Mouse (Mus musculus) E14TG2a.4 (cell line): ENCODE data around the gene Shroom3.

Experiments used
- H3K27me3 ChIP-seq: 2 replicates; pipeline ENCODE4 v1.6.1; 2014; ENCODE audit warnings: low read length, control low read depth; ENCODE audit not compliant: insufficient read depth
- H3K36me3 ChIP-seq: 2 replicates; pipeline ENCODE4 v1.6.1; 2014; ENCODE audit warnings: low read length, control low read depth; ENCODE audit not compliant: insufficient read depth
- H3K4me1 ChIP-seq: replicated peaks from 2 replicates; pipeline ENCODE4 v1.6.1; 2014; ENCODE audit warnings: low read depth, low read length, control low read depth
- H3K4me3 ChIP-seq: replicated peaks from 2 replicates; pipeline ENCODE4 v1.5.1; 2014; ENCODE audit warnings: mild to moderate bottlenecking, low read length
- H3K9me3 ChIP-seq: 2 replicates; pipeline ENCODE4 v1.6.1; 2014; ENCODE audit warnings: low read length, control low read depth
- CTCF ChIP-seq: conservative IDR thresholded peaks from 2 replicates; pipeline ENCODE4 v1.5.1; 2014; ENCODE audit warnings: low read length
- NANOG ChIP-seq: IDR thresholded peaks from 2 replicates; pipeline ENCODE4 v1.6.1; 2014; ENCODE audit warnings: borderline replicate concordance, low read length, mixed read lengths
- POU5F1 ChIP-seq: IDR thresholded peaks from 2 replicates; pipeline ENCODE4 v1.6.1; 2014; ENCODE audit warnings: low read length, borderline replicate concordance

Gene Shroom3

DNA sequence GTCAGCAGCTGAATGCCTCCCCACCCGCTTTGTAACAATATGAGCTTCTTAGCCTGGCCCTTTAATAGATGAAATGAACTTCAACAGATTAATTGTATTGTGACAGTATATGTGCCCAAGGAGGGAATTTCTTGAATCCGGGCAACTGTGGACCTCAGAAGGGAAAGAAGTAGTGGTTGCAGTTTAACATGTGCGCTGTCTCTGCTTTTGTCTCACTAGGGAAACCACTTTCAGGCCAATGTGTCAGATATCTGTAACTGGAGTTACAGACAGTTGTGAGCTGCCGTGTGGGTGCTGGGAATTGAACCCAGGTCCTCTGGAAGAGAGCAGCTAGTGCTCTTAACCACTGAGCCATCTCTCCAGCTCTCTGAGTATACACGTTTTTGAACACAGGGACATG is 130.3 kb downstream of the Shroom3 start:
- H3K4me3 ChIP-seq: no peak overlapping the region
- no peak for TF ChIP-seq POU5F1
- TF ChIP-seq NANOG: no peak
- TF ChIP-seq CTCF: no peak
- H3K36me3 ChIP-seq: no peaks in the 10 kb centered on the region
- peaks cover 69% of the 10 kb centered on the region for H3K4me1 ChIP-seq
- H3K27me3 ChIP-seq: no peaks in the 10 kb centered on the region
- H3K9me3 ChIP-seq: no peaks in the 10 kb centered on the region

DNA sequence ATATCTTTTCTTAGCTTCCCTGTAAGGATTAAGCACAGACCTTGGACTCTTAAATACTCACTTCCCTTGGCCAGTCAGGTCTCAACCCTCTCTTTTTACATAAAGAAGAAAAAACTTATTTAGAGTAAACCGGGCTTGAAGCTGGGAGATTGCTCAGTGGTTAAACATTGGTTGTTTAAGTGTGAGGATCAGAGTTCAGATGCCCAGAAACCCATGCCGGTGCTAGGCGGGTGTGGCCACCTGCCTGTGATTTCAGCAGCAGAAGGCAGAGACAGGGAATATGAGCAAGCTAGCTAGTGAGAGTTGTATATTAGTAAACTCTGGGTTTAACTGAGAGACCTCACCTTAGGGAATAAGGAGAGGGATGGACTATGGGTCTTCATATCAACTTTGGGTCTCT is 131.4 kb downstream of the Shroom3 start:
- no peak for TF ChIP-seq POU5F1
- TF ChIP-seq NANOG: no peak
- no peak for TF ChIP-seq CTCF
- Histone ChIP-seq H3K27me3 (no peaks in the 10 kb centered on the region), H3K36me3 (no peaks in the 10 kb centered on the region), H3K9me3 (no peaks in the 10 kb centered on the region), H3K4me1 (peaks cover 61% of the 10 kb centered on the region), H3K4me3 (no peak overlapping the region)

DNA sequence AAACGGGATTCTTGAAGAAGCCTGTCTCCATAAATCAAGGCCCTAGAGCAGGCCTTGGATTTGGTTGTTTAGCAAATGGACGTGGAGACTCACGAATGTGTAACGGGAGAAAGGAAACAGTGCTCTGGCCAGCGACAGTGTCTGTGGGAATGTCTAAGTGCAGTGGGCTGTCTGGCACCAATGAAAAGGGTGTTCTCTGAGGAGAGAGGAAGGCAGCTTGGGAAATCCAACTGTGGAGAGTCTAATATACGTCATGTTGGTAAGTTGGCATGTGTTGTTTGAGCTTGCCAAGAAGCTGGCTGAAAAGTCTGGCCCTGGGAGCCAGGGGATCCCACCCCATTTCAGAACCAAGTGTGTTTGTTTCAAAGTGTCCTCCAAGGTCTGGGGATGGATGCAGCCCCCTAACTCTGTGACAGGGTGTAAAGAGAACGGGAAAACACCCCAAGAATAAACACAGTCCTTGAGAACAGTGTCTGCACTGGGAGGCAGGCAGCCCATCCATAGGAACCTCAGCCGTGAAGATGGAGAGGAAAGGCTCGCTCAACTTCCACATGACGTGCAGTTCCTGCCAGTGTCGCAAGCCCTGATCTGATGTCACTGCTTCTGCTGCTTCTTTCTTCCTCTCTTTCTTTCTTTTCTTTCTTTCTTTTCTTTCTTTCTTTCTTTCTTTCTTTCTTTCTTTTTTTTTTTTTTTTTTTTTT is 134.0 kb downstream of the Shroom3 start:
- TF ChIP-seq NANOG: no peak
- TF ChIP-seq POU5F1: no peak
- no peak for TF ChIP-seq CTCF
- H3K9me3 ChIP-seq: no peaks in the 10 kb centered on the region
- H3K36me3 ChIP-seq: no peaks in the 10 kb centered on the region
- no peak overlapping the region for H3K4me3 ChIP-seq
- peaks cover 35% of the 10 kb centered on the region for H3K4me1 ChIP-seq
- no peaks in the 10 kb centered on the region for H3K27me3 ChIP-seq

DNA sequence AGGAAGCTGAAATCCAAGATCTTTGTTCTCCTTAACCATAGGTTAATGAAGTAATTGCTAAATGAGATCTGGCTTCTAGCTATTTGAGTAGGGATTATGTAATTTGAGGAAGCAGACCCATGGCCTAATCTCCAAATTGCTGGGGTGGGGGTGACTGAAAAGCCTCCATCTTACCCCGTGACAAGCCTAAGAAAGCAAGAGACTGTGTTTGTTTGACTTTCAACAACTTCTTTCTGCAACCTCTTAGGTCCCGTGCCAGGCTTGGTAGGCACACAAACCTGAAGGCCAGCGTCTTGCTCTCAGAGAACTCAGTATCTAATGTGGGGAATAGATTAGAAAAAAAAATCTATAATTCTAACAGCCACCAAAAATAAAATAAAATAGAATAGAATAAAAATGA is 138.1 kb downstream of the Shroom3 start:
- TF ChIP-seq NANOG: no peak
- no peak for TF ChIP-seq CTCF

DNA sequence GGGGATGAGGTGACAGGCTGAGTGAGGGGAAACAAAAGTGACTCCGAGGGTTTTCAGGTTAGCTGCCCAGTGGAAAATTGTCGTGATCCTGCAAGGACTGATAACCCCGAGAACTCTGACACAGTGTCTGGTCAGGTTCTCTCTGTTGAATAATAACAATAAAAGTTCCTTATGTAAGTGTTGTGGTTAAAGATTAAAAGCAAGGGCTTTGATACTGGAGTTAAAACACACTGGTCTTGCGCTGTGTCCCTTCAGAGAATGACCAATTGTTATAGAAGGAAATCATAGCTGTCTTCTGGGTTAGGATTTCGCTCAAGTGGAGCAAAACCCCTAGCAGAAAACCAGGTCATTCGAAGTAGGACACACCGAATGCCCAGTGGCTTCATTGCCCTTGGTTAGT is 140.3 kb downstream of the Shroom3 start:
- H3K4me1 ChIP-seq: peaks cover 4% of the 10 kb centered on the region; the same call in 1 of the 2 replicates

More for the DNA sequence above, 138.1 kb downstream of the Shroom3 start:
- H3K4me3 ChIP-seq: no peak overlapping the region
- no peaks in the 10 kb centered on the region for H3K9me3 ChIP-seq
- H3K36me3 ChIP-seq: no peaks in the 10 kb centered on the region
- H3K4me1 ChIP-seq: peaks cover 12% of the 10 kb centered on the region
- H3K27me3 ChIP-seq: no peaks in the 10 kb centered on the region

DNA sequence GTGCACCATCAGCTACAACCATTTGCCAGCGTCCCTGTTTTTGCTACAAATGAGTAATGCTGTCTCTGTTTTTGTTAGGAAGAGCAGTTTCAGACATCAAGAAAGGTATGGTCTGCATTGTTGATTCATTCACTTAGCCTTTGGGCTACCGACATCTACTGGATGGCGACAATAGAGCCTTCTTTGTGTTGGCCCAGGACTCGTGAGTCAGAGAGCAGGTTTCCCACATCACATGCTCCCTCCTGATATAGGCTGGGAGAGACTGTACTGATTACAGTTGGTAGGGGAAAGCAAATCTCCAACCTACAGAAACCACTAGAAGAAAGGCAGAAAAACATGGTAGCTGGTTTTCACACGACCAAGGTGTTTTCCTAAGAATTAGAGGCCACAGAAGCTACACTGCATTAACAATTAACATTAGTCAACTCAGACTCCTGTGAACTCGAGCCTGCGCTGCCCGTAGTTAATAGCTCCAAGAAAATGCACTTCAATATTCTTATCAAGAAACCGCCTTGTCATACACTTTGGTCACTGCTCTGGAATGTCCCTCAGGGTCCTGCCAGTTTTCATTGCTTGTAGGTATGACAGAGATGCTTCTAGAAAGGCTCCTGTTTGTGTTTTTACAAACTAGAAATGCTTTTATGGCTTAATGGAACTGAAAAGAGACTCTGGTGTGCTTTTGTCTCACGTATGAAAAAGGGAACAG is 141.2 kb downstream of the Shroom3 start:
- no peak overlapping the region for H3K4me3 ChIP-seq
- no peaks in the 10 kb centered on the region for H3K36me3 ChIP-seq
- H3K4me1 ChIP-seq: peaks cover 4% of the 10 kb centered on the region; the same call in 1 of the 2 replicates
- H3K27me3 ChIP-seq: no peaks in the 10 kb centered on the region
- TF ChIP-seq POU5F1 (no peak), CTCF (no peak), NANOG (no peak)
- H3K9me3 ChIP-seq: no peaks in the 10 kb centered on the region

More for the DNA sequence above, 140.3 kb downstream of the Shroom3 start:
- Histone ChIP-seq H3K36me3 (no peaks in the 10 kb centered on the region), H3K9me3 (no peaks in the 10 kb centered on the region), H3K27me3 (no peaks in the 10 kb centered on the region), H3K4me3 (no peak overlapping the region)
- TF ChIP-seq NANOG (no peak), POU5F1 (no peak), CTCF (no peak)

DNA sequence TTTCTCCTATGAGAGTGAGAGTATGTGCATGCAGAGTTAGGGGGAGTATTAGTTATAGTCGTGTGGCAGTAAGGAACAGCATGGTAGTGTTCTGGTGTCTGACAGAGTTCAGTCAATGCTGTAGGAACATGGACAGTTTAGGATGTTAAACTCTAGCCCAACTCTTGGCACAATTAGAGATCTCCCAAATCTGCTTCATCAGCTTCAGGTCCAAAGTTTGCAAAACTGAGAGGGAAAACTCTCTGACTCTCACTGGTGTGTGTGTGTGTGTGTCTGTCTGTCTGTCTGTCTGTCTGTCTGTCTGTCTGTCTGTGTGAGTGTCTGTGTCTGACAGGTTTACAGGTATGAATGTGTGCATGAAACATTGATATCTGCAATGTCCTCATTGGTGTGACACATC is 147.2 kb downstream of the Shroom3 start:
- Histone ChIP-seq H3K9me3 (no peaks in the 10 kb centered on the region), H3K4me3 (no peak overlapping the region), H3K27me3 (no peaks in the 10 kb centered on the region), H3K4me1 (no peaks in the 10 kb centered on the region; the same call in 1 of the 2 replicates), H3K36me3 (no peaks in the 10 kb centered on the region)
- TF ChIP-seq CTCF (no peak), POU5F1 (no peak), NANOG (no peak)

DNA sequence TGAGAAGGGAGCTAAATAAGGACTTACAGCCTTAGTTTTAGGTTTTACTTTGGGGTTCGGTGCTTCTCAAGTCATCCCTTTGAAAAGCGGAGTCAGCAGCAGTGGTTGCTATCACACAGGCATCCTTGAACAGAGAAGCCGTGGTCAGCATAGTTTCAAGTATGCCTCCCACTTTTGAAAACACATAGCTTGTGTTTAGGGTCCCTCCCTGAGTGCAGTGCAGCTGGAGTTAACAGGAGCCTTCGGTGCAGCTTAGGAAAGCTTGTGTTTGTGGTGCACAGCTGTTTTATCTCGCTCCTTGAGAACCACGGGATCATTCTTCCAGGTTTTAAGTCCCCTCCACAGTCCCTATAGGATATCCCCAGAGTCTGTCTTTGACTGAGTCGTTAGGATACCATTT is 151.3 kb downstream of the Shroom3 start:
- Histone ChIP-seq H3K4me1 (peaks cover 18% of the 10 kb centered on the region), H3K4me3 (no peak overlapping the region), H3K27me3 (no peaks in the 10 kb centered on the region), H3K36me3 (no peaks in the 10 kb centered on the region), H3K9me3 (no peaks in the 10 kb centered on the region)
- TF ChIP-seq NANOG: no peak
- no peak for TF ChIP-seq POU5F1
- no peak for TF ChIP-seq CTCF
